Comparison of ENCODE assay signal across 9 mouse cellular contexts in genomic region chr16:87754858-87755257, GRCm38 (mm10). TPM values are rescaled to one million over a fixed set of nuclear protein-coding genes. Genes with fewer than 3 reads are reported as not detected.
DNase-seq lines count a peak whose midpoint lies in the region; ATAC-seq and TF ChIP-seq lines count a peak whose summit lies in the region.
"Had no signal": no experiment of that assay in that cellular context is flagged by ENCODE, and none has a peak within 500 bp of the region (broad histone marks: within the 10 kb centered on the region; RNA-seq: fewer than 3 reads in every experiment).

No protein-coding gene starts in this region.

- H3K36me3 ChIP-seq in lung, embryonic 14.5 days (ENCODE audit: insufficient read depth), result no peaks in the 10 kb centered on the region
- no peaks in the 10 kb centered on the region for H3K36me3 ChIP-seq in spleen, adult 2 months (ENCODE audit: control insufficient read depth, insufficient read depth, low read length)
- H3K36me3 ChIP-seq: limb, embryonic 13.5 days had no signal

- no peak overlapping the region for H3K9ac ChIP-seq in lung, embryonic 14.5 days
- H3K9ac ChIP-seq: limb, embryonic 13.5 days had no signal

- no peaks in the 10 kb centered on the region for H3K4me1 ChIP-seq in lung, embryonic 14.5 days (ENCODE audit: insufficient read depth)
- no peaks in the 10 kb centered on the region; the same call in 1 of the 2 replicates for H3K4me1 ChIP-seq in spleen, adult 2 months (ENCODE audit: control insufficient read depth, insufficient read depth, insufficient read length)

- intact Hi-C loops in gastrocnemius, adult 2 months (cut with DNase I), result loop anchor here (1.0 kb wide), 2 partner anchors 158 to 248 kb away; no protein-coding TSS in a partner anchor
- intact Hi-C loops in gastrocnemius, postnatal 14 days (cut with DNase I; ENCODE audit: low total_unique reads), result loop anchor here (5.0 kb wide), 2 partner anchors 158 to 243 kb away; no protein-coding TSS in a partner anchor

- TF ChIP-seq CTCF in gastrocnemius, adult 2 months (IDR thresholded peaks at IDR 0.05), result peak; percentile 78
- TF ChIP-seq CTCF in lung, embryonic 14.5 days (IDR thresholded peaks at IDR 0.05; ENCODE audit: low read depth), result peak; percentile 62
- TF ChIP-seq CTCF in spleen, adult 2 months (IDR thresholded peaks at IDR 0.05; ENCODE audit: extremely low read depth, insufficient read depth, insufficient read length, insufficient replicate concordance), result peak; percentile 48; the same call in 1 of the 2 replicates

- no peak overlapping the region for H3K27ac ChIP-seq in gastrocnemius, adult 2 months
- no peak overlapping the region for H3K27ac ChIP-seq in lung, embryonic 14.5 days (ENCODE audit: low read depth)
- H3K27ac ChIP-seq in spleen, adult 2 months (ENCODE audit: insufficient read depth, low read length), result no peak overlapping the region
- H3K27ac ChIP-seq: limb, embryonic 13.5 days had no signal

- no peak overlapping the region for H3K4me3 ChIP-seq in gastrocnemius, adult 2 months
- H3K4me3 ChIP-seq in lung, embryonic 14.5 days (ENCODE audit: low read depth, low read length), result no peak overlapping the region
- no peak overlapping the region for H3K4me3 ChIP-seq in spleen, adult 2 months (ENCODE audit: extremely low read depth, insufficient read depth, insufficient read length)
- H3K4me3 ChIP-seq: limb, embryonic 13.5 days had no signal

- no peaks in the 10 kb centered on the region for H3K9me3 ChIP-seq in lung, embryonic 14.5 days (ENCODE audit: low read depth, low read length)
- H3K9me3 ChIP-seq: limb, embryonic 13.5 days had no signal

- peak; percentile 44 for ATAC-seq in lung, embryonic 14.5 days (ENCODE audit: insufficient read depth)

- TF ChIP-seq POLR2A in spleen, adult 2 months (IDR thresholded peaks at IDR 0.05; ENCODE audit: low read depth, low read length), result no peak

- H3K27me3 ChIP-seq in lung, embryonic 14.5 days (ENCODE audit: insufficient read depth, low read length), result no peaks in the 10 kb centered on the region
- H3K27me3 ChIP-seq in spleen, adult 2 months (ENCODE audit: control insufficient read depth, insufficient read depth, low read length), result no peaks in the 10 kb centered on the region
- H3K27me3 ChIP-seq: limb, embryonic 13.5 days had no signal

- peak; percentile 77 for DNase-seq in gastrocnemius, adult 2 months
- no peak for DNase-seq in gastrocnemius, postnatal 25 days
- peak; percentile 67 for DNase-seq in ES-CJ7 (ENCODE audit: low read depth, low spot score)
- DNase-seq in c-Kit-positive CD71-positive TER-119-negative erythroid progenitor cells, embryonic 14.5 days (ENCODE audit: low read depth), result peak; percentile 37
- peak; percentile 49 for DNase-seq in gastrocnemius, postnatal 14 days
- DNase-seq in kidney, postnatal 36 days, result peak; percentile 35 to 81
- peak; percentile 70 for DNase-seq in lung, embryonic 14.5 days
- peak; percentile 33 to 64 for DNase-seq in spleen, adult 2 months (ENCODE audit: low read depth in 1 of 2, low spot score in 2 of 2)

- 58% methylated on average over 9 of the region's 9 CpGs for WGBS in lung, embryonic 14.5 days
- WGBS in spleen, adult 2 months, result 37% methylated on average over 9 of the region's 9 CpGs

- H3K4me2 ChIP-seq in lung, embryonic 14.5 days, result no peak overlapping the region
- H3K4me2 ChIP-seq: limb, embryonic 13.5 days had no signal

RNA-seq across cellular contexts. Expression of gene Bach1, which starts 56.1 kb away (rescaled TPM):
- 10 to 100 TPM; 18.0 to 28.2 TPM for total RNA-seq in gastrocnemius, adult 2 months (2021)
- 10 to 100 TPM; 13.8 to 18.0 TPM for total RNA-seq in gastrocnemius, postnatal 25 days (2021)
- total RNA-seq in gastrocnemius, postnatal 14 days (2021), result 10 to 100 TPM; 12.5 to 14.6 TPM
- polyA plus RNA-seq in lung, embryonic 14.5 days (2014; fragmentation: Nextera tagmentation; extraction: Ambion mirVana), result 8.3 and 8.9 TPM in 2 replicates
- polyA plus RNA-seq in spleen, adult 2 months (2012; rRNA removed), result 7.6 and 8.8 TPM in 2 replicates
